Mouse (Mus musculus) embryo, embryonic 10 days (tissue): ENCODE data around the gene Tor1a.
"Not testable (repeated sequence)": the region's sequence is repeated elsewhere in the genome, so short reads cannot be mapped to it uniquely, and the experiment has no call there.

Experiments used
- DNase-seq: peaks from one replicate; pipeline ENCODE4 v3.0.0-alpha.2; 2015; ENCODE audit warnings: low spot score

Gene Tor1a

DNA sequence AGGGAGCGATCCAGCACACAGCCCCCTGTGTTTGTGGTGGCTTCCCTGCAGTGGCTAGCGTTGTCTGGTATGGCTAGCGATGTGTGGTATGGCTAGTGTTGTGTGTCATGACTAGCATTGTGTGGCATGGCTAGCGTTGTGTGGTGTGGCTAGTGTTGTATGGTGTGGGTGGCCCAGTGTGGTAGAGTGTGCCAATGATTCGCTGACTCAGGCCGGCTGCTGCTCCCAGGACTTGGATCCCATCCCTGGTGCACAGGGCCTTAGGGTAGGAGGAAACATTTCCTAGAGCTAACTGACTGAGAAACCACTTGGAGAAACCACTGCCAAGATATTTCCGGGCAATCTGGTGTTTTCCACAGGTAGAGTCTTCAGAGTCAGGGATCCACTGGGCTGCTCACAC, 50.1 kb downstream of the Tor1a start:
- DNase-seq: no peak

DNA sequence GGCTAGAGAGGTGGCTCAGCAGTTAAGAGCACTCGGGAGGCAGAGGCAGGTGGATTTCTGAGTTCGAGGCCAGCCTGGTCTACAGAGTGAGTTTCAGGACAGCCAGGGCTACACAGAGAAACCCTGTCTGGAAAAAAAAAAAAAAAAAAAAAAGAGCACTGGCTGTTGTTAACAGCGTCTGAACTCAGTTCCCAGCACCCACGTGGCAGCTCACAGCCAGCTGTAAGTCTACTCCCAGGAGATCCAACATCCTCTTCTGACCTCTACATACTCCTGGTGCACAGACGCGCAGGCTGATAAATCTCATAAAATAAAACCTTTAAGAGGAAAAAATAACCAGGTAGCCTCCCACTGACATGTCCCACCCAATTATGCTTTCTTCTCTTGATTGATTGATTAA, 51.8 kb downstream of the Tor1a start:
- DNase-seq: not testable (repeated sequence)

DNA sequence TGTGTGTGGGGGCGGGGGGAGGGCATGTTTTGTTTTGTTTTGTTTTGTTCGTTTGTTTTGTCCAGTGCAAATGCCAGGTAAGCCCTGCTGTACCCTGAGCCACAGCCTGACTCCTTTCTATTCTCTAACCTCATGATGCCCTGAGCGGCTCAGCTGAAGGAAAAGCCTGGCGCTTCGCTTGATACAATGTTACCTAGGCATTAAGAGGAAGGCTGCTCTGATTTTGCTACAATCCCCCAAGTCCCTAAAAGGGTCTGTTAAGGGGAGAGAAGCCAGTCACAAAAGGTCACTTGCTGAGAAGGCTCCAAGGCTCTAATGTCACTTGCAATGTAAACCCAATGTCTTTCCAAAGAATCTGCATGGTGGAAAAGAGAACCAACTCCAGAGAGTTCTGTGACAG, 52.4 kb downstream of the Tor1a start:
- DNase-seq: no peak

DNA sequence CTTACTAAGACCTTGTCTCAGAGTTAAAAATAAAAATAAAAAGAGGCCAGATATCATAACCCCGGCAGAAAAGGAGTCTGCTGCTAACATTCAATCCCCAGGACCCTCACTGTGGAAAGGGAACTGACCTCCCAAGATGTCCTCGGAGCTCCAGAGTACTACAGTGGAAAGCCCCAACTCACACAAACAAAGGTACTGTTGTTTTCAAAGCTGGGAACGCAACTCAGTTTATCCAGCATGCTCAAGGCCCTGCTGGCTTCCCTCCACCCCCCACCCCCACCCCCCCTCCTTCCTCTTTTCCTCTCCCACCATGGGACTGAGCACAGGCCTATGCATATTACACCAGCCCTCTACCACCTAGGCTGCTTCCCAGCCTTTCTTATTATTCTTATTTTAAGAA, 52.9 kb downstream of the Tor1a start:
- no peak for DNase-seq

DNA sequence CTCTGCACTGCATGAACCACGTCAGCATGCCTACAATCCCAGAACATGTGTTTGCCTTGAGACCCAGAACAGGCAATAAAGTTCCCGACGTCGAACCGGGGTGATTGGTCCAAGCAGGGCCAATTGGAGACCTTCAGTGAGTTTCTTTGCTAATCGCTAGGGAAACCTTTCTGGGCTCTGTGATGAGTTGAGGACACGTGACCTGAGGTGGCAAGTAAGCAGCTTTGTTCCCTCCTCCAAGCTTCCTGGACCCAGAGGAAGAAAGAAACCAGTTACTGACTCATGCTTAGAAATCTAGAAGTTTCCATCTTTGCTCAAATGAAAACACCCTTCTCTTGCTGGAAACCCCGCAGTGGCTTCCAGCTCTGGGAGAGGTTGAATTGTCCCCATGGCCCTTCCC, 54.7 kb downstream of the Tor1a start:
- DNase-seq: no peak

DNA sequence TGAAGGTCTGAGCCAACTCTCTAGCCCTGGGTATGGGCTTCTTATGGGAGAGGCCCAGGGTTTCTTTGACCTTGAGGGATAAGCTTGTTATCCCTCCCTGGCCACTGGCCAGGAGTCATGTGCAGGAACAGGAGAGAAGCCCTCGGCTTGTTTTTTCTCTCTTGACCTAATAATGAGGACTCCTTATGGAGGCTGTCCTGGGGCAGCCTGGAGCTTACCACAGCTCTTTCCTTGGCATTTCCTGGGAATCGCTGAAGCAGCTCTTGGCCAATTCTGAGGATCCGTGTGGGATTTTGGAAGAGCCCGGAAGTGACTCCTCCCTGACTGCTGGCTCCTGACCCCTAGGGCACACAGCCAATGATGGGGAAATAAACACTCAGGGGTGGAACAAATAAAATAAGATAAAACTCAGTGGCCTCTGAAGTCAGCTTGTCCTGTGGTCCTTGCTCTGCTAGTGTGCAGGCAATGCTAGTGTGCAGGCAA, 55.4 kb downstream of the Tor1a start:
- no peak for DNase-seq
